Mouse (Mus musculus): ENCODE measurements around the gene Hist4h4. TPM values are rescaled to one million over a fixed set of nuclear protein-coding genes. Genes with fewer than 3 reads are reported as not detected.

The Hist4h4 gene
- total and polyA plus RNA-seq, 3 experiments: 0.89 to 179 (median 60.9) TPM

DNA sequence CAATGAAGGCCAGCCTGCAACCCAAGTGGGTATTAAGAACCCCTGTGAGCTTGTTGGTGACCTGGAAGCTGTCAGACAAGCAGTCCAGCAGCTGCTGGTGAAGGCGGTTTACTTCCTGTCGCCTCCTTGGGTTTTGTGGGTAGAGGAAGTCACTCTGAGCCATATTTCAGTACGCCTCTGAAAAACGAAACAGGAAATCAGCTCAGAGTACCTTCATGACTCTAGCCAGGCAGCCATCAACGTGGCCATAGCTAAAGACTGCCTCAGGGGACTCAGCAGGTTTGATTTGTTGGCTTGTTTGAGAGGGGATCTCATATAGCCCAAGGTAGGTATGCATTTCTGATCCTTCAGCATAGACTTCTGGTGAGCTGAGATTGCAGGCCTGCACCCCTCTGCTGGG is 27.5 kb upstream of the Hist4h4 start:
- Histone ChIP-seq H3K36me3 (replicated peaks) (no peaks in the 10 kb centered on the region), H3K4me3 (ENCODE audit: low read depth, low read length) (no peak overlapping the region), H3K27me3 (ENCODE audit: insufficient read depth, low read length) (peaks cover 4% of the 10 kb centered on the region), H3K4me1 (ENCODE audit: insufficient read depth, low read depth, low read length) (peaks cover 18% of the 10 kb centered on the region), H3K9me3 (replicated peaks) (no peaks in the 10 kb centered on the region)
- TF ChIP-seq CTCF (IDR thresholded peaks at IDR 0.05; ENCODE audit: low read depth, low read length) (no peak), POLR2AphosphoS5 (IDR thresholded peaks at IDR 0.05; ENCODE audit: insufficient replicate concordance, low read depth, low read length) (no peak), TAL1 (conservative IDR thresholded peaks at IDR 0.05; ENCODE audit: low read depth, low read length) (no peak), GATA1 (IDR thresholded peaks at IDR 0.05; ENCODE audit: borderline replicate concordance, low read length) (no peak), GATA2 (IDR thresholded peaks at IDR 0.05; ENCODE audit: borderline replicate concordance, low read depth, low read length) (no peak)
- ATAC-seq (ENCODE audit: extremely low read depth, insufficient number of reproducible peaks, low FRiP score, poor library complexity, severe bottlenecking) (no peak), DNase-seq (ENCODE audit: low spot score) (no peak)

DNA sequence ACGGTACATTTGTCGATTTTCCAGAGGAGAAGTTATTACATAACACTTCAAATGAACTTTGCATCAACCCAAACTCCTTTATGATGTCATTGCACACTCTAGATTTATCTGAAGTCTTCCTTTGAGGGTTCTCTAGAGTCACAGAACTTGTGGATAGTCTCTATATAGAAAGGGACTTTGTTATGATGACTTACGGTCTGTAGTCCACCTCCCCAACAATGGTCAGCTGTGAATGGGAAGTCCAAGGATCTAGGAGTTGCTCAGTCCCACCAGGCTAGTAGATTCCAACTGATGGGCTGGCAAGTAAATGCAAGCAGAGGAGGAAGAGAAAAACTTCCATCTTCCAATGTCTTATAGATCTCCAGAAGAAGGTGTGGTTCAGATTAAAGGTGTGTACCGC is 24.5 kb upstream of the Hist4h4 start:
- Histone ChIP-seq H3K36me3 (replicated peaks) (peaks cover 20% of the 10 kb centered on the region), H3K4me1 (ENCODE audit: insufficient read depth, low read depth, low read length) (peaks cover 32% of the 10 kb centered on the region), H3K27me3 (ENCODE audit: insufficient read depth, low read length) (no peaks in the 10 kb centered on the region), H3K9me3 (replicated peaks) (no peaks in the 10 kb centered on the region), H3K4me3 (ENCODE audit: low read depth, low read length) (peak overlapping the region; percentile 68)
- no peak for ATAC-seq (ENCODE audit: extremely low read depth, insufficient number of reproducible peaks, low FRiP score, poor library complexity, severe bottlenecking)
- no peak for DNase-seq (ENCODE audit: low spot score)
- TF ChIP-seq CTCF (IDR thresholded peaks at IDR 0.05; ENCODE audit: low read depth, low read length) (no peak), GATA2 (IDR thresholded peaks at IDR 0.05; ENCODE audit: borderline replicate concordance, low read depth, low read length) (no peak), TAL1 (conservative IDR thresholded peaks at IDR 0.05; ENCODE audit: low read depth, low read length) (no peak), POLR2AphosphoS5 (IDR thresholded peaks at IDR 0.05; ENCODE audit: insufficient replicate concordance, low read depth, low read length) (no peak), GATA1 (IDR thresholded peaks at IDR 0.05; ENCODE audit: borderline replicate concordance, low read length) (no peak)

DNA sequence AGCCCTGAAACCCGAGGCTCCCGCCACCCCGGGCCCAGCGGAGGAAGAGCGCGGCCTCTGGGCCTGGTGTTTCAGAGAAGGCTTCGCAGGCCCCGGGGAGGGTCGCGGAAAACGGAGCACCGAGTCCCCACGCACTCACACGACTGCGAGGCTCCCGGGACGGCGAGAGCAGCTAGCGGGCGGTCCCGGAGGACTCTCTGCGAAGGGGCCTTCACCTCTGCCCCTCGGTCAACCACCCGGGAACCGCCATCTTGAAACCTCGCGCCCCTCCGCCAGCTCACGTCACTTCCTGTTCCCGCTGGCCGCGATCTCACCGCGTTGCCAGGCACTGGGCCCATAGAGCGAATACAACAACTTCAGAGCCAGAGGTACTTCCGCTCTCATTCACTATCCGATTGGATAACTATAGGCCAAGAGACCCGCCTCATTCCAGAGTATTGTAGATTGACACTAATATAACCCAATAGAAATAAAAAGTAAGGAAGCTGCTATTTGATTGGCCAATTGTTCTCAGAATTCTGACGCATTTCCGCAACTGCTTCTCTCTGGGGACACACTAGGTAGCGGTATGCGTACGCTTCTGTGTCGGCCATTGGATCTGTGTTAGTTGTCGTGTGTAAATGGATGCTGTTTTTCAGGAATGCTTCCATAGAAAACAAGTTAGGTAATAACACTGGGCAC is 23.8 kb upstream of the Hist4h4 start, which contains the start of gene Wbp11:
Gene Wbp11, minus strand, starts transcription at position 353 of the 681 bp plus-strand sequence.
- Histone ChIP-seq H3K4me1 (ENCODE audit: insufficient read depth, low read depth, low read length) (peaks cover 32% of the 10 kb centered on the region), H3K9me3 (replicated peaks) (no peaks in the 10 kb centered on the region)
- ATAC-seq (ENCODE audit: extremely low read depth, insufficient number of reproducible peaks, low FRiP score, poor library complexity, severe bottlenecking): peak; percentile 99

DNA sequence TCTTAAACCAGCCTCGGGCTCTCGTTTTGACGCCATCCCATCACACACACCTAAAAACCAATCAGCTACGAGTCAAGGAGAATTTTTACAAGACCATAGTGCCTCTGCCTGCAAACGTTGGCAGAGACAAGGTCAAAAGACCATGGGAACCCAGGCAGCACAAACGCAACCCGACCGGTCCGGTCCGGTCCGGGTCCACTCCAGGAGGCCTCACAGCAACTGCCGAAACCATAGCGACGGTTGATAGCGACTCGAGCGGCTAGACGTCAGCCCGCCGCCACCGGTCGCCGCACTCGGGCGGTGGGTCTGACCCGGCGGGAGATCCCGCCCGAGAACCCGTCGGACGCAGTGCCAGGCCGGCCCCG is 23.3 kb upstream of the Hist4h4 start, which contains the start of gene BC049715:
Gene BC049715, plus strand, starts transcription at position 111 of the 365 bp plus-strand sequence.
- Histone ChIP-seq H3K4me1 (ENCODE audit: insufficient read depth, low read depth, low read length) (peaks cover 33% of the 10 kb centered on the region), H3K4me3 (ENCODE audit: low read depth, low read length) (peak within 1 kb of the TSS; percentile 93), H3K27me3 (ENCODE audit: insufficient read depth, low read length) (no peaks in the 10 kb centered on the region), H3K36me3 (replicated peaks) (peaks cover 27% of the 10 kb centered on the region), H3K9me3 (replicated peaks) (no peaks in the 10 kb centered on the region)
- DNase-seq (ENCODE audit: low spot score) (no peak), ATAC-seq (ENCODE audit: extremely low read depth, insufficient number of reproducible peaks, low FRiP score, poor library complexity, severe bottlenecking) (no peak)
- no peak for TF ChIP-seq TAL1 (conservative IDR thresholded peaks at IDR 0.05; ENCODE audit: low read depth, low read length)
- no peak for TF ChIP-seq GATA2 (IDR thresholded peaks at IDR 0.05; ENCODE audit: borderline replicate concordance, low read depth, low read length)
- no peak for TF ChIP-seq CTCF (IDR thresholded peaks at IDR 0.05; ENCODE audit: low read depth, low read length)
- no peak for TF ChIP-seq POLR2AphosphoS5 (IDR thresholded peaks at IDR 0.05; ENCODE audit: insufficient replicate concordance, low read depth, low read length)
- TF ChIP-seq GATA1 (IDR thresholded peaks at IDR 0.05; ENCODE audit: borderline replicate concordance, low read length): no peak

More for the DNA sequence above, 23.8 kb upstream of the Hist4h4 start, which contains the start of gene Wbp11:
- Histone ChIP-seq H3K36me3 (replicated peaks) (peaks cover 22% of the 10 kb centered on the region), H3K27me3 (ENCODE audit: insufficient read depth, low read length) (no peaks in the 10 kb centered on the region), H3K4me3 (ENCODE audit: low read depth, low read length) (peak within 1 kb of the TSS; percentile 93)
- peak; percentile 91 for DNase-seq (ENCODE audit: low spot score)
- no peak for TF ChIP-seq GATA2 (IDR thresholded peaks at IDR 0.05; ENCODE audit: borderline replicate concordance, low read depth, low read length)
- TF ChIP-seq TAL1 (conservative IDR thresholded peaks at IDR 0.05; ENCODE audit: low read depth, low read length): no peak
- no peak for TF ChIP-seq CTCF (IDR thresholded peaks at IDR 0.05; ENCODE audit: low read depth, low read length)
- TF ChIP-seq GATA1 (IDR thresholded peaks at IDR 0.05; ENCODE audit: borderline replicate concordance, low read length): no peak
- TF ChIP-seq POLR2AphosphoS5 (IDR thresholded peaks at IDR 0.05; ENCODE audit: insufficient replicate concordance, low read depth, low read length): no peak

DNA sequence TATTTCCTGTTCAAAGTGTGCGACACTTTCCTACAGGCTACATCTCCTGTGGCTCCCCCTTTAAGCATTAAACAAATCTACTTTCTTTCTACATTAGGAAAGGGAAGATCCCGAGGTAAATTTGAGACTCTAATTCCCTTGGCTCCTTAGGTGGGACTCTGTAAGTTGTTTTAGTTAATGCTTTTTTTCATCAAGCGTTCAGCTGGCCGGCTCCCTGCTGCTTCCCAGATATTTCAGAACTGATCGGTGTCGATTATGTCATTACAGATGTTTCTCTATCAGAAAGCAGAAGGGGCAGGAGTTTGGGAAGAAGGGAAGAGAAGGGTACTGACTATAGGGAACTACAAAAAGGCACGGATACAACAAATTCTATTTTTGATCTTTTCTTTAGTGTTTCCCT is 22.9 kb upstream of the Hist4h4 start:
- ATAC-seq (ENCODE audit: extremely low read depth, insufficient number of reproducible peaks, low FRiP score, poor library complexity, severe bottlenecking) (no peak), DNase-seq (ENCODE audit: low spot score) (no peak)
- Histone ChIP-seq H3K4me3 (ENCODE audit: low read depth, low read length) (peak overlapping the region; percentile 93), H3K4me1 (ENCODE audit: insufficient read depth, low read depth, low read length) (peaks cover 36% of the 10 kb centered on the region), H3K36me3 (replicated peaks) (peaks cover 31% of the 10 kb centered on the region), H3K27me3 (ENCODE audit: insufficient read depth, low read length) (no peaks in the 10 kb centered on the region), H3K9me3 (replicated peaks) (no peaks in the 10 kb centered on the region)
- TF ChIP-seq POLR2AphosphoS5 (IDR thresholded peaks at IDR 0.05; ENCODE audit: insufficient replicate concordance, low read depth, low read length) (no peak), CTCF (IDR thresholded peaks at IDR 0.05; ENCODE audit: low read depth, low read length) (no peak), GATA1 (IDR thresholded peaks at IDR 0.05; ENCODE audit: borderline replicate concordance, low read length) (no peak), GATA2 (IDR thresholded peaks at IDR 0.05; ENCODE audit: borderline replicate concordance, low read depth, low read length) (no peak), TAL1 (conservative IDR thresholded peaks at IDR 0.05; ENCODE audit: low read depth, low read length) (no peak)

DNA sequence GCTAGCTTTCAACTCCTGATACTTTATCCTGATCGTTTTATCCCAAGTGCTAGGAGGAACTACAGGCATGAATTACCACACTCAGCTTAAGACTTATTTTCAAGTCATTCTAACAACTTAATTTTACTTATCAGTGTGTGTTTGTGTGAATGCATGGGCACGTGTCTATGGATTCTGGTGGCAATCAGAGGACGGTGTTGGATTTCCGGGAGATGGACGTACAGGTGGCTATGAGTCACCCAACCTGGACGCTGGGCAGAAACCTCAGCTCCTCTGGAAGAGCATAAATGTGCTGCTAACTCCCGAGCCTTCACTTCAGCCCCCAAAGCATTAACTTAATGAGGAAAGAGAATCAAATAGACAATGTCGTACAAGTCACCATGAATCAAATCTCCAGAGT is 20.8 kb upstream of the Hist4h4 start:
- TF ChIP-seq GATA2 (IDR thresholded peaks at IDR 0.05; ENCODE audit: borderline replicate concordance, low read depth, low read length): no peak
- no peak for TF ChIP-seq CTCF (IDR thresholded peaks at IDR 0.05; ENCODE audit: low read depth, low read length)
- no peak for TF ChIP-seq POLR2AphosphoS5 (IDR thresholded peaks at IDR 0.05; ENCODE audit: insufficient replicate concordance, low read depth, low read length)
- no peak for TF ChIP-seq TAL1 (conservative IDR thresholded peaks at IDR 0.05; ENCODE audit: low read depth, low read length)
- no peak for TF ChIP-seq GATA1 (IDR thresholded peaks at IDR 0.05; ENCODE audit: borderline replicate concordance, low read length)
- no peaks in the 10 kb centered on the region for H3K27me3 ChIP-seq (ENCODE audit: insufficient read depth, low read length)
- peaks cover 52% of the 10 kb centered on the region for H3K36me3 ChIP-seq (replicated peaks)
- no peaks in the 10 kb centered on the region for H3K9me3 ChIP-seq (replicated peaks)
- DNase-seq (ENCODE audit: low spot score) (no peak), ATAC-seq (ENCODE audit: extremely low read depth, insufficient number of reproducible peaks, low FRiP score, poor library complexity, severe bottlenecking) (no peak)
- no peak overlapping the region for H3K4me3 ChIP-seq (ENCODE audit: low read depth, low read length)
- H3K4me1 ChIP-seq (ENCODE audit: insufficient read depth, low read depth, low read length): peaks cover 44% of the 10 kb centered on the region
